Mouse (Mus musculus): ENCODE results near the gene Pde1c.

- TF ChIP-seq POLR2A (IDR thresholded peaks at IDR 0.05; ENCODE audit: extremely low read depth, insufficient read depth, low read length) (no peak), CTCF (IDR thresholded peaks at IDR 0.05; ENCODE audit: low read depth, low read length) (no peak)
Observed at GRCm38 (mm10) chr6:56027318-56027717, 541.6 kb downstream of the Pde1c start.
